Mouse (Mus musculus): ENCODE results near the gene Olfr473.
"Not testable (repeated sequence)": the region's sequence is repeated elsewhere in the genome, so short reads cannot be mapped to it uniquely, and the experiment has no call there.

The Olfr473 gene

GRCm38 (mm10) chr7:107930146-107930545 is at the start of gene Olfr473:
Olfr473 (plus strand) TSS chr7:107930446.
- DNase-seq (ENCODE audit: low read depth, low spot score): no peak

GRCm38 (mm10) chr7:107897602-107898001 is 32.6 kb upstream of the Olfr473 start, which contains the start of gene Olfr472:
Olfr472 (plus strand) TSS chr7:107897902.
- no peak for DNase-seq (ENCODE audit: low read depth, low spot score)

GRCm38 (mm10) chr7:107952539-107952938 is 22.3 kb downstream of the Olfr473 start:
- DNase-seq (ENCODE audit: low read depth, low spot score): not testable (repeated sequence)

- DNase-seq (ENCODE audit: low read depth, low spot score): no peak
Measured at GRCm38 (mm10) chr7:107954343-107954742, 24.1 kb downstream of the Olfr473 start, which contains the start of gene Olfr474. Olfr474 (plus strand) TSS chr7:107954643.

- DNase-seq (ENCODE audit: low read depth, low spot score): no peak
Measured at GRCm38 (mm10) chr7:107964503-107964902, 34.3 kb downstream of the Olfr473 start, which contains the start of gene Olfr476. Olfr476 (plus strand) TSS chr7:107964803.
